Mouse (Mus musculus): ENCODE results near the gene A2ml1. TPM values are rescaled to one million over a fixed set of nuclear protein-coding genes. Genes with fewer than 3 reads are reported as not detected.
A peak's percentile ranks its signal among the peaks of the same experiment; 100 is the strongest.
"Not testable (repeated sequence)": the region's sequence is repeated elsewhere in the genome, so short reads cannot be mapped to it uniquely, and the experiment has no call there.

The A2ml1 gene
- not detected for total RNA-seq (2021)
- long read RNA-seq, experiment 1 = 0 reads
- long read RNA-seq, experiment 2 = 0 reads

- no peak for DNase-seq (ENCODE audit: low spot score in 2 of 2)
These were observed at the start of gene A2ml1 for GRCm38 (mm10) chr6:128581508-128581907. Gene A2ml1 (minus strand): TSS chr6:128581608.

DNA sequence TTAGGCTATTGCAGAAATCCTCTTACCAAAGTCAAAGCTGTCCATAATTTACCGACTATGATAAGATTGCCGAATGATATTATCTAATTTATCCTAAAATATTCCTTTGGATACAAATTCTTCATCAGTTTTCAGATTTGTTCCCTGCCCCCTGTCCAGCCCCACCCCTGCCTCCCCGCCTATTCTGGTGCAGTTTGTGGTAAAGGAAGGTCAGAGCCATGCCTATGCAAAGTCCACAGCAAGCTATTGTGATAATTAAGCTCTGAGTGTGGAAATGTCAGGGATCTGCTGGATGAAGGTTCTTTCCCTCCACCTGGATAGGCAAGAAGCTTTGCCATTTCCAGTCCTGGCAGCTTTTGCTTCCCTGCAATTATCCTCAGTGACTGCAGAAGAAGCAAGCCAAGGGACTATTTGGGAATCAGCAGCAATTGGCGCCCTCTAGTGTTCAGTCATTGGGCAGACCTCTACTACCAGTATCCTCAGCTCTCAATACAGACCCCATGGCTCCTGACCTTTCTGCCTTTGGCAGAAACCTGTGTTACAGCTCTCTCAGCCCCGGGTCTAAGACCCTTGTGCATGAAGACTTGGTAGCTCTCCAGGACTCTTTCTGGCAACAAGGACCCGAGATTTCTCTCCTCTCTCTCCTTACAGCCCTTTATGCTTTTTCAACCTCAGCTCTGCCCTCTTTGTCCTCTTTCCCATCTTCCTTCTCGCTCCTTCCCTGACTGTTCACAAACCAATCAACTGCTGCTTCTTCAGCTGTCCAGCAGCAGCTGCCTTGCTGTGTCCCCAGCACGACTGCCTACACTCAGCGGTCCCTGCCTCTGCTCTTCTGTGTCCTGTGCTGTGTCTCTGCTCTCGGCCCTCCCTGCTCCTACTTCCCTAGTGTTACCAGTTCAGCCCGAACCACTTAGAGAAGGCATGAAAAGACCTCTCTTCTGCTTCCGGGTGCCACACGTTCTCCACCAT is 48.6 kb upstream of the A2ml1 start:
- peak in 1 of 2 experiments; percentile 19 for DNase-seq (ENCODE audit: low spot score in 2 of 2)

GRCm38 (mm10) chr6:128625246-128625645 is 43.8 kb upstream of the A2ml1 start:
- not testable (repeated sequence) for DNase-seq (ENCODE audit: low spot score in 2 of 2)

- no peak for DNase-seq (ENCODE audit: low spot score in 2 of 2)
These were observed 43.0 kb upstream of the A2ml1 start for GRCm38 (mm10) chr6:128624425-128624824.

DNA sequence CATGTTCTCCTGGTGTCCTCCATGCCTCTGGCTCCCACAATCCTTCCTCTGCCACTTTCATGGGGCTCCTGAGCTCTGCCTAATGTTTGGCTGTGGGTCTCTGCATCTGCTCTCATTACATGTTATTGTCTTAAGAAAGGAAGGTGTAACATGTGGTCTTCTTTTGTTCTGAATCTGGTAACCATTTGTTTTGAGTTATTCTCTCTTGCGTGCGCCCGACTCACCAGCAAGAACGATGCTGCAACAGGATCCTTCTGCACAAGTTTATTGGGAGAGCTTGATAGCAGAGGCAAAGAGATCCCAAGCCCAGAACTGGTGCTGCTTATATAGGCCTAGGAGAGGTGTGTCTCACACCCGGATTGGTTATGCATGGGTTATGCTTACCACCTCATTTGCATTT is 42.0 kb upstream of the A2ml1 start, which contains the start of gene Klrb1a:
Gene Klrb1a, minus strand, starts transcription at position 101 of the 400 bp plus-strand sequence.
- DNase-seq (ENCODE audit: low spot score in 2 of 2) = not testable (repeated sequence)

GRCm38 (mm10) chr6:128622733-128623132 is 41.3 kb upstream of the A2ml1 start:
- no peak for DNase-seq (ENCODE audit: low spot score in 2 of 2)

DNA sequence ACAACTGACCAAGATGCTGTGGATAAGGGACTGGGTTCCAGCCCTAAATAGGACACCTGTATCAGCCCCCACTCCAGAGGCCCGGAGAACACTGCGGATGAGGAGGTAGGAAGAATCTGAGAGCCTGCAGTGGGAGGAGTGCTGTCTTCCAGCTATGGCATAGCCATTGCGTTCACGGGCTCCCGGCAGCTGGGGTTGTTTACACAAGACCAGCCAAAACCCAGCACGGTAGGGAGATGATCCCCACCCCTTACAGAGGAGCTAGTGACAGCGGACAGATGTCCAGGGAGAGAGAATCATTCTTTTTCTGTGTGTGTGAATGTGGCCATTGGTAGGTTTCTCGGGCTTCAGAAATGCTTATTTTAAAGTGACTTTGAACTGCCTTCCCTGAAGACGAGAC is 24.9 kb upstream of the A2ml1 start:
- no peak for DNase-seq (ENCODE audit: low spot score in 2 of 2)

DNA sequence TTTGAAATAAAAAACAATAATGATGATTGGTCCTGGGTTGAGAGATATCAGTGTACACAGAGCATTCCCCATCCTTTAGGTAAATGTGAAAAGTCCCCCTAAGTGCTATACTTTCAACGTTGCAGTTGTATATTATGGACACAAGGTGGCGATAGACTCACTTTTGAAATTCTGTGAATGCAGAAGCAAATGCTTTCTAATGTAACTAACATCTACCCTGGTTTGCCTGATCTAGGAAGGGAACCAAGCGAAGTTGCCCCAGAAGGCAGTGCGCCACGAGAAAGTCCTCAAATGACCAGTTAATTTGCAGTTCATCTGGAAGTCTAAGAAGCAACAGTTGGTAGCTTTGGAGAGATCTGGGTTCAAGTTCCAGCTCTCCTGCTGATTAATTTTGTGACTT is 23.1 kb upstream of the A2ml1 start:
- no peak for DNase-seq (ENCODE audit: low spot score in 2 of 2)

GRCm38 (mm10) chr6:128602463-128603201 is 21.2 kb upstream of the A2ml1 start:
- no peak for DNase-seq (ENCODE audit: low spot score in 2 of 2)

- no peak for DNase-seq (ENCODE audit: low spot score in 2 of 2)
These were observed 20.6 kb upstream of the A2ml1 start for GRCm38 (mm10) chr6:128602026-128602425.

DNA sequence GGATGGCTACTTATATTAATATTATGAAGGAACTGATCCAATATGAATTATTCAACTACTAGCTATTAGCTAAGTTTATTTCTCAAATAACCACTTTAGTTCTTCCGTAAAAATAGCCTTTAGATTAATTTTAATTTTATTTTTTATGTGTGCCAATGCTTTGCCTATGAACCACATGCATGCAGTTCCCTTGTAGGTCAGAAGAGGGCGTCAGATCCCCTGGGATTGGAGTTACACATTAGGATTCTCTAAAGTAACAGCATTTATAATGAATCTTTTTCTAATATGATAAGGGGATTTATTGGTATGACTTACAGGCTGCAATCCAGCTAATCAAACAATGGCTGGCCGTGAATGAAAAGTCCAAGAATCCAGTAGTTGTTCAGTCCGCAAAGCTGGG is 18.1 kb upstream of the A2ml1 start:
- DNase-seq (ENCODE audit: low spot score in 2 of 2) = no peak

- no peak for DNase-seq (ENCODE audit: low spot score in 2 of 2)
These were observed 17.0 kb upstream of the A2ml1 start for GRCm38 (mm10) chr6:128598256-128599047.

- peak; percentile 21 to 29 for DNase-seq (ENCODE audit: low spot score in 2 of 2)
These were observed 15.7 kb upstream of the A2ml1 start for GRCm38 (mm10) chr6:128597121-128597522.

- DNase-seq (ENCODE audit: low spot score in 2 of 2) = no peak
These were observed 13.2 kb upstream of the A2ml1 start for GRCm38 (mm10) chr6:128594651-128595050.

GRCm38 (mm10) chr6:128589426-128589825 is 8.0 kb upstream of the A2ml1 start:
- no peak for DNase-seq (ENCODE audit: low spot score in 2 of 2)

DNA sequence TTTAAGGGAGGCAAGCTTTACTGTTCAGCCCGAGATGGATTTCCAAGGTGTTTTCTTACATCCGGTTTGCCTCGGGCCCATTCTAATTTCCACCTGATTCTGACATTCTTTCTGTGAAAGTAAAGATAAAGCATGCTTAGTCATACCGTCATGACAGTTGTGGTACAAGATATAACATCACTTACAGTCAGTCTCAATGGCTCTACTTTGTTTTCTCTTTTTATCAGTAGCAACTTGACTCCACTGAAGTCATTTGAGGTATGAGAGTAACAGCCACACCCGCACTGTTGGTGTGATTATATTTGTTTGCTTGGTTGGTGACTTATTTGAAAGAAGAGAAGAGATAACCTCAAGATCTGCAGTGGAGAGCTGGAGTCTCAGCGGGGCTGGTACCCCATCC is 6.2 kb upstream of the A2ml1 start:
- DNase-seq (ENCODE audit: low spot score in 2 of 2) = no peak

DNA sequence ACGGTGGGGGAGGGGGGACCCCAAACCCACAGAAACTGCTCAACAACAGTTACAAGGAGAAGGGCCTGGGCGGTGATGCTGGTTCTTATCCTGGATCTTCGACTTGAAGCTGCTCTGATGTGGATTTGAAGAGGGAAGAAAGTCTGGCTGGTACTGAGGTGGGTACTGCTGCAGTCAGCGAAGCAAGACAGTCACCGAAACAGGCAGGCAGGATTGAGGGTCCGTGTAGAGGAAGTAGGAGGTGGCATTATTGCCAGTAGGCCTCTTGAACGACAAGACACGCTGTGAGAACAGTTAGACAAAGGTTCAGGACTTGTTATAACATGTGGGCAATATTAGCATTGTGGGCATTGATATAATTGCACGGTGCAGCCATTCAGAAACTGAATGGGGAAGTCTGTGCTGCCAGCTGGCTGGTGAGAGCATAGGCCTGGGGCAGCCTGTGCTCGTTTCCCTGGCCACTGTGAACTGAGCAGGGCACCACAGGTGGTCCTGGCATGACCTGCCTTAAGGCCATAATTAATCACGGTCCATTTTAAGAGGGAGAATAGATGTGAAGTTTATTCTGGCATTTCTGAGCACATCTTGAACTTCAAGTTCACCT is 4.3 kb upstream of the A2ml1 start:
- no peak for DNase-seq (ENCODE audit: low spot score in 2 of 2)

GRCm38 (mm10) chr6:128584070-128584660 is 2.8 kb upstream of the A2ml1 start:
- no peak for DNase-seq (ENCODE audit: low spot score in 2 of 2)

- no peak for DNase-seq (ENCODE audit: low spot score in 2 of 2)
These were observed 4.1 kb downstream of the A2ml1 start for GRCm38 (mm10) chr6:128577301-128577700.

DNA sequence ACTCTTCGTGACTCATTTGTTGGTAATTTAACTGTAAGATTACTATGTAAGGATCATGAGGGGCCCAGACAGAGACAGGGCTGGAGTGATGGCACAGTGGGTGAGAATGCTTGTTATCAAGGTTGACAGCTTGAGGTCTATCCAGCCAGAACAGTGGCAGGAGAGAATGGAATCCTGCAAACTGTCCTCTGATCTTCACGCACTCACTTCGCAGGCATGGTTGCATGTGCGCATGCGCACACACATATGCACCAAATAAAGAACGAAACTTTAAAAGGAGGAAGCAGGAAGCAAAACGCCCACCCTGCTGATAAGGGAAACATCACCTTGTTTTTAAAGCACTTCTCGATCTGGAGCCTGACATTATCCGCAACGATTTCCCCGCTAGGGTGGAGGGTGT is 14.8 kb downstream of the A2ml1 start:
- DNase-seq (ENCODE audit: low spot score in 2 of 2) = no peak
